ENCODE assay signal across 11 mouse cellular contexts in the genomic region with DNA sequence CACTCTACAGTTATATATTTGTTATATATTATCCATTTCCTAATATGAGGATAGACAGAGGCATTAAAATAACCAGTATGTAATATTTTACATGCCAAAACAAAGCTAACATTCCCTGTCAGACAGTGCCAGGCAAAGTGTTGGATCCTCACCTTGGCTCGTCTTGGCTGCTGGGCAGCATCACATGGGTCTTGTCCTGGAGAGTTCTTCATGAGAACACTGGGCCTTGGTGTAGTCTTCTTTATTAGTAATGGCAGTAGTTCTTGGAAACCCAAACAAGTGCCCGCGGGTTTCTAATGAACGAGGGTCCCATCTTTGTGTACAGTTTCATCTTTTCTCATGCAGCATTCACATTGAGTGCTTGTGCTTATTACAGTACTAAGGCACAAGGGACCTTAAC.
"Had no signal": no experiment of that assay in that cellular context is flagged by ENCODE, and none has a peak within 500 bp of the region (broad histone marks: within the 10 kb centered on the region; RNA-seq: fewer than 3 reads in every experiment).

No protein-coding gene starts in this region.

- H3K27me3 ChIP-seq: limb, embryonic 12.5 days; liver, embryonic 13.5 days; midbrain, embryonic 13.5 days had no signal

- H3K4me1 ChIP-seq: midbrain, embryonic 13.5 days had no signal

- ATAC-seq: lung, postnatal 0 days; midbrain, embryonic 13.5 days had no signal

- H3K9me3 ChIP-seq: limb, embryonic 12.5 days; liver, embryonic 13.5 days; midbrain, embryonic 13.5 days had no signal

- H3K9ac ChIP-seq: limb, embryonic 12.5 days; liver, embryonic 13.5 days; midbrain, embryonic 13.5 days had no signal

- H3K4me2 ChIP-seq: limb, embryonic 12.5 days; liver, embryonic 13.5 days; midbrain, embryonic 13.5 days had no signal

- DNase-seq: kidney, postnatal 4 days; liver; liver, embryonic 13.5 days; lung, adult 2 months; lung, postnatal 36 days; right cerebral cortex, postnatal 14 days; thymus, postnatal 36 days had no signal

- H3K27ac ChIP-seq: layer of hippocampus, adult 2 months; limb, embryonic 12.5 days; liver, embryonic 13.5 days; midbrain, embryonic 13.5 days had no signal

- H3K36me3 ChIP-seq: limb, embryonic 12.5 days; liver, embryonic 13.5 days; midbrain, embryonic 13.5 days had no signal

- H3K4me3 ChIP-seq: layer of hippocampus, adult 2 months; limb, embryonic 12.5 days; liver, embryonic 13.5 days; midbrain, embryonic 13.5 days had no signal
